Mouse (Mus musculus): Measurements from ENCODE around the gene Rtf2.

DNA sequence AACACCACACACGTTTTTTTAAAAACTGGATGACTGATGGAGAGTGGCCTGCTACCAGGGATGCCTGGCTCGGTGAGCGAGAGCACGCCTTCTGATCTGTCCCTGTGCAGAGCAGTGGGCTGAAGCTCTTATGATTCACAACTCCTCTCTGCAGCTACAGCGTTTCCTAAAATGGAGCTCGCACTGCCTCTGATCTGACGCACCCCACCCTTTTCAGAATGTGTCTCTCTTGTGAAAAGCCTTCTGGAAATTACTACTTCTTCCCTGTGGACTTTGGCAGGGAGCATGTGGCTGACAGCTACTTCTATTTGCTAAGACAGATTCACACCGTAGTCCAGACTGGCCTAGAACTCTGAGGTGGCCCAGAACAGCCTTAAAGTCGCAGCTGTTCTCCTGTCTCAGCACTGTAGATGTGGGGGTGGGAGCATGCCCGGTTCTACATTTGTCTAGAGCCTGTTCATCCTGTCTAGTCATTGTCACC, 48.3 kb upstream of the Rtf2 start:
- TF ChIP-seq GATA1 (IDR thresholded peaks at IDR 0.05; ENCODE audit: borderline replicate concordance, low read length): no peak
- no peak for TF ChIP-seq CTCF (IDR thresholded peaks at IDR 0.05; ENCODE audit: low read depth, low read length)
- TF ChIP-seq GATA2 (IDR thresholded peaks at IDR 0.05; ENCODE audit: borderline replicate concordance, low read depth, low read length): no peak
- TF ChIP-seq TAL1 (conservative IDR thresholded peaks at IDR 0.05; ENCODE audit: low read depth, low read length): no peak
